Mouse (Mus musculus) heart, postnatal 14 days (tissue): ENCODE results near the gene Chn1. TPM values are rescaled to one million over a fixed set of nuclear protein-coding genes. Genes with fewer than 3 reads are reported as not detected.

Source experiments
- DNase-seq, 2 experiments: peaks; one replicate each; pipeline ENCODE4 v3.0.0; 2021 to 2022
- intact Hi-C: fragments of 180-260 bp; cut with DNase I; formaldehyde crosslinking; loops from one replicate; pipeline ENCODE4 v1.15.1; 2025
- total RNA-seq, 2 experiments: library from RNA; stranded (reverse); gene quantifications; 2 replicates each; pipeline ENCODE4 v1.2.3; 2021

Chn1 gene
- total RNA-seq, 2 experiments from 2014 or later = 45.6 to 53.6 TPM

- DNase-seq = no peak
- intact Hi-C loops = no loop called here
These were observed 120.9 kb downstream of the Chn1 start for GRCm38 (mm10) chr2:73654059-73654891.

GRCm38 (mm10) chr2:73637688-73638087 is 137.5 kb downstream of the Chn1 start:
- intact Hi-C loops = no loop called here

GRCm38 (mm10) chr2:73636387-73636786 is 138.8 kb downstream of the Chn1 start:
- no peak for DNase-seq
- intact Hi-C loops = no loop called here

More at GRCm38 (mm10) chr2:73637688-73638087, 137.5 kb downstream of the Chn1 start:
- no peak for DNase-seq

GRCm38 (mm10) chr2:73631816-73632215 is 143.3 kb downstream of the Chn1 start:
- intact Hi-C loops = no loop called here
- no peak for DNase-seq

GRCm38 (mm10) chr2:73618486-73619052 is 156.6 kb downstream of the Chn1 start:
- intact Hi-C loops = no loop called here
- DNase-seq = no peak

- DNase-seq = no peak
- intact Hi-C loops = no loop called here
These were observed 158.6 kb downstream of the Chn1 start for GRCm38 (mm10) chr2:73616434-73617057.

GRCm38 (mm10) chr2:73615456-73615855 is 159.7 kb downstream of the Chn1 start:
- no peak for DNase-seq
- intact Hi-C loops = no loop called here

- no peak for DNase-seq
- intact Hi-C loops = no loop called here
These were observed 160.8 kb downstream of the Chn1 start for GRCm38 (mm10) chr2:73614303-73614702.

GRCm38 (mm10) chr2:73612941-73613340 is 162.2 kb downstream of the Chn1 start:
- intact Hi-C loops = no loop called here
- DNase-seq = no peak

- intact Hi-C loops = no loop called here
- no peak for DNase-seq
These were observed 162.7 kb downstream of the Chn1 start for GRCm38 (mm10) chr2:73612367-73612914.

- DNase-seq = no peak
- intact Hi-C loops = no loop called here
These were observed 163.3 kb downstream of the Chn1 start for GRCm38 (mm10) chr2:73611798-73612197.

GRCm38 (mm10) chr2:73609724-73610210 is 165.4 kb downstream of the Chn1 start:
- no peak for DNase-seq
- intact Hi-C loops = no loop called here

- no peak for DNase-seq
- intact Hi-C loops = no loop called here
These were observed 166.0 kb downstream of the Chn1 start for GRCm38 (mm10) chr2:73609067-73609723.

GRCm38 (mm10) chr2:73608391-73608790 is 166.8 kb downstream of the Chn1 start:
- intact Hi-C loops = no loop called here
- DNase-seq = no peak

- DNase-seq = no peak
- intact Hi-C loops = no loop called here
These were observed 167.5 kb downstream of the Chn1 start for GRCm38 (mm10) chr2:73607609-73608008.

GRCm38 (mm10) chr2:73607146-73607545 is 168.0 kb downstream of the Chn1 start:
- no peak for DNase-seq
- intact Hi-C loops = no loop called here

GRCm38 (mm10) chr2:73606616-73607015 is 168.5 kb downstream of the Chn1 start:
- no peak for DNase-seq
- intact Hi-C loops = no loop called here

- intact Hi-C loops = no loop called here
- no peak for DNase-seq
These were observed 170.1 kb downstream of the Chn1 start for GRCm38 (mm10) chr2:73605077-73605476.

- intact Hi-C loops = no loop called here
These were observed 170.6 kb downstream of the Chn1 start for GRCm38 (mm10) chr2:73604579-73604978.

GRCm38 (mm10) chr2:73600650-73601049 is 174.5 kb downstream of the Chn1 start:
- intact Hi-C loops = no loop called here
- no peak for DNase-seq

More at GRCm38 (mm10) chr2:73604579-73604978, 170.6 kb downstream of the Chn1 start:
- DNase-seq = no peak

GRCm38 (mm10) chr2:73597772-73598171 is 177.4 kb downstream of the Chn1 start:
- intact Hi-C loops = no loop called here
- DNase-seq = no peak
